Mouse (Mus musculus): ENCODE data around the gene Rapgef3.

Rapgef3 gene

DNA sequence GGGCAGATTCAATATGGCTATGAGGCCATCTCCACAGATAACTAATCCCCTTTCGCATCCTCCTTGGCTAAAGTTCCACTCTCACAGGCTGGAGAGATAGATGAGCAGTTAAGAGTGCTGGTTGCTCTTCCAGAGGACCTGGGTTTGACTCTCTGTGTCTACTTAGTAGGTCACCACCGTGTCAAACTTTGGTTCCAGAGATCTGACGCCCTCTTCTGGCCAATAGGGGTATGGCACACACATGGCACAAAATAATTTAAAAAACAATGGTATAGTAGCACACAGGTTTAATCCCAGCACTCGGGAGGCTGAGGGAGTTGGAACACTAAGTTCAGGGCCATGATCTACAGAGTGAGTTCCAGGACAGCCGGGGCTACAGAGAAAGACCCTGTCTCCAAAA lies 26.5 kb upstream of the Rapgef3 start:
- no peak for DNase-seq (ENCODE audit: low read depth in 1 of 2, low spot score in 2 of 2)

- no peak for DNase-seq (ENCODE audit: low read depth in 1 of 2, low spot score in 2 of 2)
Observed at GRCm38 (mm10) chr15:97793386-97794153, 25.8 kb upstream of the Rapgef3 start.

- no peak for DNase-seq (ENCODE audit: low read depth in 1 of 2, low spot score in 2 of 2)
Observed at GRCm38 (mm10) chr15:97791126-97791700, 23.4 kb upstream of the Rapgef3 start.

DNA sequence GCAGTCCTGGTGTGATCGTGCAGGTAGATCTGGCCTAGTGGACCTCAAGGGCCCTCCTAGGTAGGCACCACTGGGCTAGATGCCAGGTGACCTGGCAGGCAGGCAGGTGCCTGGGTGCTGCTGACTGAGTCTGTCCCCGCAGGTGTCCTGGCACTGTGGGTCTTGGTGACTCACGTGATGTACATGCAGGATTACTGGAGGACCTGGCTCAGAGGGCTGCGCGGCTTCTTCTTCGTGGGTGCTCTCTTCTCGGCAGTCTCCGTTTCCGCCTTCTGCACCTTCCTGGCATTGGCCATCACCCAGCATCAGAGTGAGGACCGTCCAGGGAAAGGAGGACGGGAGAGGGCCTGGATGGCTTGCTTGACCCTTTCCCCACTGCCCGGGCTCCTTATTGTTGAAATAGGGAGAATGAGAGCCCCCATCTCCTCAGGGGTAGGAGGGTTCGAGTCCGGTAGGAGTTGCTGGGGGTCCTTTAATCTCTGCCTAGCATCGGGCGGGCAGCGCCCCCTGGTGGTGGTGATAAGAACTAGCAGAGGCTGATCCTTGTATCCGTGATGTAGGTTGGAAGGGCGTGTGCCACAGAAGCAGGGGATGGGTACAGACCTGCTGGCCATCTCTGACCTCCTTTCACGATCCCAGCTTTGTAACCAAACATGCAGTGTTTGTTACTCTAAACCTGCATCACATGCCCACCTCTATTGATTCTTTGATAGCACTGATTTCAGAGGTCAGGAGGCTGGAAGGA lies 22.2 kb upstream of the Rapgef3 start:
- no peak for DNase-seq (ENCODE audit: low read depth in 1 of 2, low spot score in 2 of 2)

GRCm38 (mm10) chr15:97788821-97789220 lies 21.0 kb upstream of the Rapgef3 start:
- no peak for DNase-seq (ENCODE audit: low read depth in 1 of 2, low spot score in 2 of 2)

GRCm38 (mm10) chr15:97787799-97788667 lies 20.3 kb upstream of the Rapgef3 start:
- DNase-seq (ENCODE audit: low read depth in 1 of 2, low spot score in 2 of 2), result no peak

GRCm38 (mm10) chr15:97787148-97787798 lies 19.5 kb upstream of the Rapgef3 start:
- no peak for DNase-seq (ENCODE audit: low read depth in 1 of 2, low spot score in 2 of 2)

- no peak for DNase-seq (ENCODE audit: low read depth in 1 of 2, low spot score in 2 of 2)
Observed at GRCm38 (mm10) chr15:97786412-97787112, 18.8 kb upstream of the Rapgef3 start.

DNA sequence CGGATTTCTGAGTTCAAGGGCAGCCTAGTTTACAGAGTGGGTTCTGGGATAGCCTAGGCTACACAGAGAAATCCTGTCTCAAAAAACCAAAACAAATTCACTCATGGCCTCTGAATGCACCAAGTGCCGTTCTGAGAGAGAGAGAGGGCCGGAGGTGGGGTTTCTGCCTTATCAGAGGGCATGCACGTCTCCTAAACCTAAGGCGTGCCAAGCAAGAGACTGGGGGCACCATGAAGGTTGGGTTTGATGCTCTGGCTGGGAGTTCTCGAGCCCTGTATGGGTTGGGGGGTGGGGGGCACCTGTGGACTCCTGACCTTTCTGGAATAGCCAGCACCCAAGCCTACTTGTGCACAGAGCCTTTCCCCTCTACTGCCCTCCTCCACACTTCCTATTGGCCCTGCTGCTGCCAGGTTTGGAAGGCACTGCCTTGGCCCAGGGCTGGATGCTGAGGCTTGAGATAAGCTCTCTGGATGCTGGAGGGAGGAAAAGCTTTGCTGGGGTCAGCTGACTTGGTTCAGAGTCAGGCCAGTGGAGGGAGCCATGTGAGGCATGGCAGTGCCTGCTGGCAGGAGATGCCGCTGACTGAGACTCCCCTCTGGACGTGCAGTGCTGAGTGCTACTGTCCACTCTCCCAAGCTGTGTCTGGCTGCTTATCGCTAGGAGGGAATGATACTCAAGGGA lies 18.1 kb upstream of the Rapgef3 start:
- DNase-seq (ENCODE audit: low read depth in 1 of 2, low spot score in 2 of 2), result no peak

GRCm38 (mm10) chr15:97784561-97785161 lies 16.9 kb upstream of the Rapgef3 start:
- DNase-seq (ENCODE audit: low read depth in 1 of 2, low spot score in 2 of 2), result no peak

DNA sequence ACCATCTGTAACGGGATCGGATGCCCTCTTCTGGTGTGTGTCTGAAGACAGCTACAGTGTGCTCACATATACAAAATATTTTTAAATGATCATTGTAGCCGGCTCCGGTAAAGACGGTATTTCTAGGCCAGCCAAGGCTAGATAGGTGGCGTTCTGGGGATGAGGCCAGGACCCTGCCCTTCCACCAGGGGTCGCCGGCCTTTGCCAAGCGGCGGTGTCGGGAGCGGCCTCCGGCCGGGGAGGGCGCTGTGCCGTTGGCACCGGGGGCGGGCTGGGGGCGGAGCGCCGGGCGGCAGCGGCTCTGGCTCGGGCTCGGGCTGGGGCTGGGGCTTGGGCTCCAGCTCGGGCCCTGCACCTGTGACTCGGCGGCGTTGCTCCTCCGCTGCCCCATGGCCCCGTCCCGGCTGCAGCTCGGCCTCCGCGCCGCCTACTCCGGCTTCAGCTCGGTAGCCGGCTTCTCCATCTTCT lies 16.4 kb upstream of the Rapgef3 start:
- DNase-seq (ENCODE audit: low read depth in 1 of 2, low spot score in 2 of 2), result peak; percentile 59 to 82

- peak in 1 of 2 experiments; percentile 41 for DNase-seq (ENCODE audit: low read depth in 1 of 2, low spot score in 2 of 2)
Observed at GRCm38 (mm10) chr15:97782749-97783105, 15.0 kb upstream of the Rapgef3 start.

DNA sequence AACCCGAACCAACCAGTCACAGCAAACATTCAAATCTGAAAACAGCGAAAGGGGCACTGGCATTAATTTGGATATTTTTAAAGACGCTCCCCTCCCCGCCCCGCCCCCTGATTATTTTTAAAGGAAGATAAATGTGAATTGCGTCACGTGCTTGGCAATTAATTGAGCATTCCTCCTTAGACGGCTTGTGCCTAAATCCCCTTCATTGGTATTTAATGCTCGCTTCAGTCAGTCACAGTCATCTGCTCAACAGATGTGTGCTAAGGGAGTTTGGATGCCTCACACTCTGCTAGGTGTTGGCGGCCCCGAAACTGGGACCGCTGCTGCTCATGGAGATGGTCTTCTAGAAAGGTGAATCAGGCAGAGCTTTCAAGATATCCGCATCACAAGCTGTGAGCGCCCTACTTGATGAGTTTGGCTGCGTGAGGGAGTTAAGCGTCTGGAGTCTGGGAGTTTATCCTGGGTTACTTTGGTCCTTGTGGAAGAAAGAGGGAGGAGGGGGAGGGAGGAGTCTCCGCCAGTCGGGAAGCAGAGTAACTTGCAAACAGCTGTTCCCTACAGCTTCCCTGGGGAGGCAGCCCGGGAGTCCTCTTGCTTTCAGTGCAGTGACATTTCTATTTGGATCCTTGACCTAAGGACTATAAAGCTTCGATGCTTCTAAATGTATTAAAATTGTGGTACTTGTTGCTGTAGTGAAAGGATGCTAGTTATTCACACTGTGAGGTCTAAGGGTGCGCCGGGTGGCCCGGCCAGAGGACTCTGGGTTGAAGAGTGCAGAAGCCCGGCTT lies 14.4 kb upstream of the Rapgef3 start:
- no peak for DNase-seq (ENCODE audit: low read depth in 1 of 2, low spot score in 2 of 2)

- no peak for DNase-seq (ENCODE audit: low read depth in 1 of 2, low spot score in 2 of 2)
Observed at GRCm38 (mm10) chr15:97780611-97781031, 12.8 kb upstream of the Rapgef3 start.

DNA sequence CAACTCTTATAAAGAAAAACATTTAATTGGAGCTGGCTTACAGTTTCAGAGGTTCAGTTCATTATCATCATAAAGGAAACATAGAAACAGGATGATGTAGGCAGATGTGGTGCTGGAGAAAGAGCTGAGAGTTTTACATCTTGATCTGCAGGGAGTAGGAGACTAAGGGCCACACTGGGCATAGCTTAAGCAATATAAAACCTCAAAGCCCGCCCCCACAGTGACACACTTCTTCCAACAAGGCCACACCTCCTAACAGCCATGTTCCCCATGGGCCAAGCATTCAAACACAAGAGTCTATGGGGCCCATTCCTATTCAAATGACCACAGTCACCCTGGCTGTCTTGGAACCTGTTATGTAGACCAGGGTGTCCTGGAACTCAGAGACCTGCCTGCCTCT lies 11.8 kb upstream of the Rapgef3 start:
- DNase-seq (ENCODE audit: low read depth in 1 of 2, low spot score in 2 of 2), result no peak

DNA sequence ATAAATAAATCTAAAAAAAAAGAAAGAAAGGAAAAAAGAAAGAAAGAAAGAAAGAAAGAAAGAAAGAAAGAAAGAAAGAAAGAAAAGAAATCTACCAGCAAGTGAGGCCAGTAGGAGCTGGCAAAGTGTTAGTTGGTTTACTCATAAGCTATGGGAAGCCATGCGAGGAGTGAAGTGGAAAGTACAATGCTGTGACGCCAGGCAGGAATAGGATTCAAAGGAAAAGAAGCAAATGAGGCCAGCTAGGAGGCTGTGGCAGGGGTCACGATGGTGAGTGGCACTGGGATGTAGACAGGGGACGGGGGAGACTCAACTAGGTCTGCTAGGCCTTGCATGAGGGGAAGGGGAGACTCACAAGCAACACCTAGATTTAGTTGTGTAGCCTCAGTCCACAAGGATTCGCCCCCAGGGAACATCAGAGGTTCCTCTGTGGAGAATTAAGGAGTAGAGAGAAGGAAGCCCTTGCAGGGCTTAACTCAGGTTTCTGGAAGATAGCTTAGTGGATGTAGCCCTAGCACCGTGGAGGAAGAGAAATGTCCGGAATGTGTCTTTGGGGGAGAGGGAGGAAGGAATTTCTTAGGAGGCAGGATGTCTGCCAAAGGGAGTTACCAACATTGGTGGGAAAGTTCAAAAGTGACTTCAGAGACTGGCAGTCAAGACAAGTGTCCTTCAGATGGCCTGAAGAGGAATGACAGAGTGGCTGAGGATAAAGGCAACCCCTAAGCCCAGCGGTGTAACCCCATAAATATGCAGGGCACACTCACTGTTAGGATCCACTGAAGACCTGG lies 10.7 kb upstream of the Rapgef3 start, which contains the start of gene Slc48a1:
Slc48a1 (plus strand) TSS at position 210 of the 788 bp plus-strand sequence.
- no peak for DNase-seq (ENCODE audit: low read depth in 1 of 2, low spot score in 2 of 2)

DNA sequence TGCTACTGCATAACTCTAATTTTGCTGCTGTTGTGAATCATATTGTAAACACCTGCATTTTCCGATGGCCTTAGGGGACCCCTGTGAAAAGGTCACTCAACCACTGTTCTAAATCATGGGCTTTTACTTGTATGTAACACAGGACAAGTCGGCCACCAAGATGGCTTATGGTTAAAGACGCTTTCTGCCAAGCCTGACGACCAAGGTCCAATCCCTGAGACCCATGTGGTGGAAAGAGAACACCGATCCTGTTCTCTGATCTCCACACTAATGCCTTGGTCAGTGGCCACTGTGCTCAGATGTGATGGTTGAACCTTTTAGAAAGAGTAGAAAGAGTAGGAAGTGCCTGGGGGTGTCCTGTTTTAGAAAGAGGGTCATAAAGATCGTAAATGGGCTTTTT lies 9.1 kb upstream of the Rapgef3 start:
- DNase-seq (ENCODE audit: low read depth in 1 of 2, low spot score in 2 of 2), result no peak
